Mouse (Mus musculus) neural tube, embryonic 11.5 days (tissue): ENCODE data around the gene Gm6164. TPM values are rescaled to one million over a fixed set of nuclear protein-coding genes. Genes with fewer than 3 reads are reported as not detected.
"Not testable (repeated sequence)": the region's sequence is repeated elsewhere in the genome, so short reads cannot be mapped to it uniquely, and the experiment has no call there.

Experiments
- ATAC-seq: fragments of 200-750 bp; cut with Nextera tagmentation; 2 replicates; pipeline ENCODE4 v1.8.0; 2017; ENCODE audit warnings: moderate number of reproducible peaks, mild to moderate bottlenecking, moderate TSS enrichment, moderate library complexity; ENCODE audit not compliant: insufficient read depth, low FRiP score, low TSS enrichment
- DNase-seq: peaks from one replicate; pipeline ENCODE4 v3.0.0-alpha.2; 2015; ENCODE audit warnings: low spot score
- H3K27ac ChIP-seq: fragments of 300-500 bp; sonication (generic); 2 replicates; pipeline ENCODE4 v1.5.1; 2014; ENCODE audit warnings: low read depth, mild to moderate bottlenecking, low read length
- H3K27me3 ChIP-seq: fragments of 300-500 bp; sonication (generic); 2 replicates; pipeline ENCODE4 v1.6.1; 2014; ENCODE audit warnings: mild to moderate bottlenecking, low read length, mixed read lengths; ENCODE audit not compliant: control insufficient read depth, insufficient read depth
- H3K36me3 ChIP-seq: fragments of 300-500 bp; sonication (generic); 2 replicates; pipeline ENCODE4 v1.6.1; 2014; ENCODE audit warnings: mild to moderate bottlenecking, low read length, moderate library complexity, mixed read lengths; ENCODE audit not compliant: control insufficient read depth, insufficient read depth
- H3K4me1 ChIP-seq: fragments of 300-500 bp; sonication (generic); 2 replicates; pipeline ENCODE4 v1.6.1; 2014; ENCODE audit warnings: low read length, mixed read lengths; ENCODE audit not compliant: control insufficient read depth, insufficient read depth
- H3K4me2 ChIP-seq: fragments of 300-500 bp; sonication (generic); 2 replicates; pipeline ENCODE4 v1.6.1; 2014; ENCODE audit warnings: low read depth, mild to moderate bottlenecking, moderate library complexity
- H3K4me3 ChIP-seq: fragments of 300-500 bp; sonication (generic); 2 replicates; pipeline ENCODE4 v1.5.1; 2014; ENCODE audit warnings: low read depth, low read length
- H3K9ac ChIP-seq: fragments of 300-500 bp; sonication (generic); 2 replicates; pipeline ENCODE4 v1.6.1; 2014; ENCODE audit warnings: mild to moderate bottlenecking, low read length
- H3K9me3 ChIP-seq: fragments of 300-500 bp; sonication (generic); 2 replicates; pipeline ENCODE4 v1.6.1; 2016; ENCODE audit warnings: low read length; ENCODE audit not compliant: control insufficient read depth
- WGBS: fragments of 180-500 bp; shearing (Covaris S2); extraction: QIAGEN DNeasy Blood & Tissue Kit; methylation state at CpG from one replicate; pipeline ENCODE4 v1.1.7; 2014; 5-methylcytosine and 5-hydroxymethylcytosine counted together
- polyA plus RNA-seq: library from polyadenylated mRNA; unstranded; fragments of >200 nt; fragmentation: Nextera tagmentation; extraction: Ambion mirVana; gene quantifications from 2 replicates; pipeline ENCODE4 v1.2.1, GENCODE M21; 2014

The Gm6164 gene
- not detected in 2 replicates for polyA plus RNA-seq

GRCm38 (mm10) chr7:20205507-20205906 is at the start of gene Gm6164:
Gene Gm6164 (minus strand): TSS chr7:20205607.
- not testable (repeated sequence) for H3K4me1 ChIP-seq

GRCm38 (mm10) chr7:20233728-20234127 is 28.3 kb upstream of the Gm6164 start, which contains the start of gene Gm4498:
Gene Gm4498 (minus strand): TSS chr7:20233828.
- WGBS = no CpG with 5 or more reads among the region's 2 CpGs
- H3K4me1 ChIP-seq, H3K4me3 ChIP-seq, H3K27ac ChIP-seq, H3K9me3 ChIP-seq, H3K27me3 ChIP-seq, H3K36me3 ChIP-seq, H3K4me2 ChIP-seq, DNase-seq, ATAC-seq, H3K9ac ChIP-seq: not testable (repeated sequence)

More at GRCm38 (mm10) chr7:20205507-20205906, at the start of gene Gm6164:
- not testable (repeated sequence) for H3K27ac ChIP-seq, H3K27me3 ChIP-seq, H3K9ac ChIP-seq, H3K4me3 ChIP-seq, ATAC-seq, H3K4me2 ChIP-seq, DNase-seq, H3K9me3 ChIP-seq, H3K36me3 ChIP-seq
- no CpG with 5 or more reads among the region's 2 CpGs for WGBS

GRCm38 (mm10) chr7:20193410-20193809 is 12.0 kb downstream of the Gm6164 start, which contains the start of gene Vmn1r95:
Gene Vmn1r95 (plus strand): TSS chr7:20193710.
- not testable (repeated sequence) for H3K27me3 ChIP-seq, H3K9me3 ChIP-seq, H3K36me3 ChIP-seq, H3K9ac ChIP-seq, H3K27ac ChIP-seq, DNase-seq, H3K4me3 ChIP-seq, H3K4me1 ChIP-seq, H3K4me2 ChIP-seq, ATAC-seq
- WGBS = no CpG with 5 or more reads among the region's 3 CpGs

- DNase-seq, H3K9me3 ChIP-seq, H3K36me3 ChIP-seq, H3K4me2 ChIP-seq, H3K4me3 ChIP-seq, H3K27ac ChIP-seq, H3K9ac ChIP-seq, H3K27me3 ChIP-seq, ATAC-seq, H3K4me1 ChIP-seq: not testable (repeated sequence)
- no CpG with 5 or more reads among the region's 3 CpGs for WGBS
Observed at GRCm38 (mm10) chr7:20168277-20168676, 37.1 kb downstream of the Gm6164 start, which contains the start of gene Vmn1r94. Gene Vmn1r94 (minus strand): TSS chr7:20168377.

Other genes starting within 250 kb of the Gm6164 start
- gene Ceacam20, start 240.2 kb downstream of the Gm6164 start, polyA plus RNA-seq = not detected in 2 replicates
- not detected in 2 replicates for gene Nlrp9b, start 214.1 kb downstream of the Gm6164 start, polyA plus RNA-seq
- not detected in 2 replicates for gene Vmn1r91, start 105.9 kb downstream of the Gm6164 start, polyA plus RNA-seq
- gene Gm16442, start 83.0 kb downstream of the Gm6164 start, polyA plus RNA-seq = not detected in 2 replicates
- gene Vmn1r93, start 66.5 kb downstream of the Gm6164 start, polyA plus RNA-seq = not detected in 2 replicates
- gene Vmn1r94, start 37.2 kb downstream of the Gm6164 start, polyA plus RNA-seq = not detected in 2 replicates
- gene Vmn1r95, start 11.9 kb downstream of the Gm6164 start, polyA plus RNA-seq = not detected in 2 replicates
- not detected in 2 replicates for gene Gm4498, start 28.2 kb upstream of the Gm6164 start, polyA plus RNA-seq
- not detected in 2 replicates for gene Gm5890, start 57.2 kb upstream of the Gm6164 start, polyA plus RNA-seq
- not detected in 2 replicates for gene Gm4133, start 128.5 kb upstream of the Gm6164 start, polyA plus RNA-seq
- gene Gm5728, start 169.8 kb upstream of the Gm6164 start, polyA plus RNA-seq = not detected in 2 replicates
- not detected in 2 replicates for gene Vmn1r100, start 212.3 kb upstream of the Gm6164 start, polyA plus RNA-seq
- not detected in 2 replicates for gene Vmn1r101, start 237.0 kb upstream of the Gm6164 start, polyA plus RNA-seq